Mouse (Mus musculus) adrenal gland, adult 8-10 months (tissue): ENCODE data around the gene Ddx10. TPM values are rescaled to one million over a fixed set of nuclear protein-coding genes. Genes with fewer than 3 reads are reported as not detected.

ENCODE experiments used
- total RNA-seq, 4 experiments: library from RNA; stranded (reverse); gene quantifications; 2 replicates each; pipeline ENCODE4 v1.2.4; 2022

Ddx10 gene
- total RNA-seq, 4 experiments from 2014 or later = 18.0 to 20.8 (median 18.6) TPM

Other genes with a start within 250 kb of the Ddx10 start
- gene Exph5, start 53.6 kb upstream of the Ddx10 start, total RNA-seq = under 1 TPM; 0.10 to 0.28 (median 0.25) TPM
- gene Kdelc2, start 136.0 kb upstream of the Ddx10 start, total RNA-seq = 10 to 100 TPM in 3 of 4 experiments, 1 to 10 TPM in 1; 9.7 to 13.6 (median 10.5) TPM
- 1 to 10 TPM; 1.4 to 4.8 (median 2.7) TPM for gene 4930550C14Rik, start 154.3 kb upstream of the Ddx10 start, total RNA-seq